Mouse (Mus musculus) monocyte, adult 59 days (primary cell): Measurements from ENCODE around the gene Btn2a2. TPM values are rescaled to one million over a fixed set of nuclear protein-coding genes. Genes with fewer than 3 reads are reported as not detected.

Experiments
- total RNA-seq, 2 experiments: library from RNA; stranded (reverse); gene quantifications; one replicate each; pipeline ENCODE4 v1.2.4; 2023

Gene Btn2a2
- not detected for total RNA-seq

GRCm38 (mm10) chr13:23488400-23489322, at the start of gene Btn2a2:
Btn2a2 (minus strand) TSS chr13:23488857.

GRCm38 (mm10) chr13:23535137-23536075, 46.7 kb upstream of the Btn2a2 start, which contains the start of gene Hist1h3g:
Hist1h3g (plus strand) TSS chr13:23535422.

GRCm38 (mm10) chr13:23533560-23534367, 45.1 kb upstream of the Btn2a2 start, which contains the start of gene Hist1h2af:
Hist1h2af (plus strand) TSS chr13:23533906.

GRCm38 (mm10) chr13:23530901-23531875, 42.5 kb upstream of the Btn2a2 start, which contains the start of gene Hist1h4h:
Hist1h4h (plus strand) TSS chr13:23531050.

GRCm38 (mm10) chr13:23465600-23466109, 23.0 kb downstream of the Btn2a2 start, which contains the start of gene Btn1a1:
Btn1a1 (minus strand) TSS chr13:23465901.

Other genes starting within 250 kb of the Btn2a2 start
- not detected for gene Vmn1r223, start 241.7 kb downstream of the Btn2a2 start, total RNA-seq
- gene Zfp322a, start 119.6 kb downstream of the Btn2a2 start, total RNA-seq, result 10 to 100 TPM; 14.1 to 14.9 TPM
- gene Abt1, start 65.0 kb downstream of the Btn2a2 start, total RNA-seq, result 1 to 10 TPM; 8.0 to 9.6 TPM
- not detected for gene Btn1a1, start 23.0 kb downstream of the Btn2a2 start, total RNA-seq
- 100 to 1,000 TPM; 288 to 289 TPM for gene Hist1h4h, start 42.2 kb upstream of the Btn2a2 start, total RNA-seq
- 10 to 100 TPM; 13.0 to 16.8 TPM for gene Hist1h2af, start 45.0 kb upstream of the Btn2a2 start, total RNA-seq
- 1 to 10 TPM; 4.0 to 7.1 TPM for gene Hist1h3g, start 46.6 kb upstream of the Btn2a2 start, total RNA-seq
- gene Hist1h2bh, start 54.5 kb upstream of the Btn2a2 start, total RNA-seq, result 1 to 10 TPM; 5.8 to 8.7 TPM
- gene Hist1h3f, start 55.2 kb upstream of the Btn2a2 start, total RNA-seq, result 10 to 100 TPM; 46.7 to 47.0 TPM
- gene Hist1h4f, start 62.8 kb upstream of the Btn2a2 start, total RNA-seq, result 100 to 1,000 TPM in 1 of 2 experiments, 10 to 100 TPM in 1; 82.9 to 103 TPM
- gene Hist1h1d, start 64.4 kb upstream of the Btn2a2 start, total RNA-seq, result 10 to 100 TPM; 41.3 to 48.8 TPM
- gene Hist1h3e, start 73.5 kb upstream of the Btn2a2 start, total RNA-seq, result 100 to 1,000 TPM; 229 to 249 TPM
- 10 to 100 TPM; 17.9 to 24.4 TPM for gene Hist1h2ae, start 82.4 kb upstream of the Btn2a2 start, total RNA-seq
- 100 to 1,000 TPM; 418 to 452 TPM for gene Hist1h2bg, start 82.5 kb upstream of the Btn2a2 start, total RNA-seq
- gene Hist1h2bf, start 85.3 kb upstream of the Btn2a2 start, total RNA-seq, result 100 to 1,000 TPM; 146 to 182 TPM
- 10 to 100 TPM; 32.0 to 39.2 TPM for gene Hist1h2ad, start 85.5 kb upstream of the Btn2a2 start, total RNA-seq
- 10 to 100 TPM; 24.7 to 26.8 TPM for gene Hist1h3d, start 86.9 kb upstream of the Btn2a2 start, total RNA-seq
- gene Hist1h4d, start 92.7 kb upstream of the Btn2a2 start, total RNA-seq, result 100 to 1,000 TPM; 179 to 193 TPM
- gene Hist1h2be, start 132.3 kb upstream of the Btn2a2 start, total RNA-seq, result 10 to 100 TPM; 24.2 to 27.4 TPM
- 100 to 1,000 TPM; 580 to 629 TPM for gene Hist1h1e, start 133.7 kb upstream of the Btn2a2 start, total RNA-seq
- 10 to 100 TPM; 16.6 to 18.1 TPM for gene Hist1h2ac, start 195.1 kb upstream of the Btn2a2 start, total RNA-seq
- gene Hist1h2bc, start 195.3 kb upstream of the Btn2a2 start, total RNA-seq, result 10 to 100 TPM; 36.5 to 38.0 TPM
- under 1 TPM in 1 of 2 experiments, not detected in 1; 0.73 TPM for gene Hist1h1t, start 207.0 kb upstream of the Btn2a2 start, total RNA-seq
- 100 to 1,000 TPM; 164 to 221 TPM for gene Hist1h4c, start 209.6 kb upstream of the Btn2a2 start, total RNA-seq
- gene Hfe, start 222.0 kb upstream of the Btn2a2 start, total RNA-seq, result 100 to 1,000 TPM; 136 to 146 TPM
- 1,000 to 10,000 TPM; 1,025 to 1,075 TPM for gene Hist1h1c, start 250.0 kb upstream of the Btn2a2 start, total RNA-seq